11 mouse cellular contexts compared by ENCODE assay signal in the genomic region with DNA sequence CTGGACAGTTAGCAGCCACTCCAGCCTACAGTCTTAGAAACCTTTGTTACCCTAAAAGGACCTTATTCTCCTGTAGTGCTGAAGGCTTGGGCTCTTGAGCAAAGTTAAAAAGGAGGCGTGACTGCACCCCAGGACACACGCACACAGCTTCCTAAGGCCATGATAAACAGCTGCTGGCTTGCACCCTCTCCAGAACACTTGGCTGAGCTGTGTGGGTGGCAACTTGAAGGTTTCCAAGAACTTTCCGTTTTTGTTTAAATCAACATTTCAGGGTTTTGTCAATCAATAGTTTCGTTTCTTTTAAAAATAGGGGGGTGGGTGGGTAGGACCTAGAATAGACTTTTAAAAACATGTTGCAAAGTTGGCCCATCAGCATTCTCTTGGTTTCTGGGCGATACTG. TPM values are rescaled to one million over a fixed set of nuclear protein-coding genes. Genes with fewer than 3 reads are reported as not detected.
DNase-seq lines count a peak whose midpoint lies in the region; ATAC-seq lines count a peak whose summit lies in the region.
"Had no signal": no experiment of that assay in that cellular context is flagged by ENCODE, and none has a peak within 500 bp of the region (broad histone marks: within the 10 kb centered on the region; RNA-seq: fewer than 3 reads in every experiment).

No protein-coding gene starts in this region.

- no peaks in the 10 kb centered on the region for H3K9me3 ChIP-seq in kidney, embryonic 15.5 days (replicated peaks)
- no peaks in the 10 kb centered on the region for H3K9me3 ChIP-seq in heart, embryonic 14.5 days (ENCODE audit: control insufficient read depth, low read length)
- H3K9me3 ChIP-seq in liver, embryonic 12.5 days (replicated peaks), result no peaks in the 10 kb centered on the region
- no peaks in the 10 kb centered on the region for H3K9me3 ChIP-seq in neural tube, embryonic 15.5 days (replicated peaks)

- peak overlapping the region; percentile 41; the same call in 1 of the 2 replicates for H3K9ac ChIP-seq in kidney, embryonic 15.5 days
- H3K9ac ChIP-seq in heart, embryonic 14.5 days (ENCODE audit: low read length), result peak overlapping the region; percentile 67
- H3K9ac ChIP-seq in liver, embryonic 12.5 days, result no peak overlapping the region
- peak overlapping the region; percentile 75; the same call in 1 of the 2 replicates for H3K9ac ChIP-seq in neural tube, embryonic 15.5 days (replicated peaks)

- ATAC-seq in kidney, embryonic 15.5 days (replicated peaks; ENCODE audit: low FRiP score), result no peak
- no peak for ATAC-seq in heart, embryonic 14.5 days (ENCODE audit: insufficient number of reproducible peaks, insufficient read depth, low FRiP score, low read depth)
- ATAC-seq in liver, embryonic 12.5 days, result no peak
- no peak for ATAC-seq in neural tube, embryonic 15.5 days (ENCODE audit: low FRiP score)
- ATAC-seq in megakaryocyte progenitor cell, adult 5-6 weeks (replicated peaks; ENCODE audit: poor library complexity), result no peak

- H3K4me1 ChIP-seq in kidney, embryonic 15.5 days, result peaks cover 13% of the 10 kb centered on the region
- peaks cover 2 to 8% of the 10 kb centered on the region in 2 experiments; a peak in 2 of 4 replicates for H3K4me1 ChIP-seq in heart, embryonic 14.5 days (ENCODE audit: control insufficient read depth in 2 of 2, insufficient read depth in 2 of 2, low read length in 2 of 2)
- peaks cover 9% of the 10 kb centered on the region; the same call in 1 of the 2 replicates for H3K4me1 ChIP-seq in liver, embryonic 12.5 days
- H3K4me1 ChIP-seq in neural tube, embryonic 15.5 days, result peaks cover 12% of the 10 kb centered on the region

- no peak for DNase-seq in kidney, adult 18-20 months
- DNase-seq in spleen, adult 18-20 months, result no peak
- DNase-seq in layer of hippocampus, postnatal 14 days (ENCODE audit: low spot score in 2 of 2), result no peak
- DNase-seq: thymus, postnatal 36 days had no signal

- peak overlapping the region; percentile 91 for H3K4me2 ChIP-seq in kidney, embryonic 15.5 days
- peak overlapping the region; percentile 95 for H3K4me2 ChIP-seq in heart, embryonic 14.5 days (ENCODE audit: low read length)
- peak overlapping the region; percentile 70; the same call in 1 of the 2 replicates for H3K4me2 ChIP-seq in liver, embryonic 12.5 days
- peak overlapping the region; percentile 96 for H3K4me2 ChIP-seq in neural tube, embryonic 15.5 days

- no peaks in the 10 kb centered on the region for H3K36me3 ChIP-seq in kidney, embryonic 15.5 days
- no peaks in the 10 kb centered on the region for H3K36me3 ChIP-seq in heart, embryonic 14.5 days (ENCODE audit: control insufficient read depth, insufficient read depth, low read length)
- H3K36me3 ChIP-seq in liver, embryonic 12.5 days, result no peaks in the 10 kb centered on the region
- H3K36me3 ChIP-seq in neural tube, embryonic 15.5 days, result no peaks in the 10 kb centered on the region

- no peak overlapping the region for H3K27ac ChIP-seq in kidney, embryonic 15.5 days
- H3K27ac ChIP-seq in heart, embryonic 14.5 days (replicated peaks in 1 of 2; ENCODE audit: control insufficient read depth in 1 of 2, insufficient read depth in 1 of 2, low read depth in 2 of 2, low read length in 2 of 2), result no peak overlapping the region; a peak in 1 of 4 replicates
- H3K27ac ChIP-seq in liver, embryonic 12.5 days, result no peak overlapping the region
- no peak overlapping the region for H3K27ac ChIP-seq in neural tube, embryonic 15.5 days (replicated peaks)

- 57% methylated on average over 5 of the region's 5 CpGs for WGBS in kidney, embryonic 15.5 days
- WGBS in heart, embryonic 14.5 days, result 29% methylated on average over 5 of the region's 5 CpGs
- 43% methylated on average over 5 of the region's 5 CpGs for WGBS in liver, embryonic 12.5 days (ENCODE audit: insufficient replicate concordance)
- WGBS in neural tube, embryonic 15.5 days, result 51% methylated on average over 5 of the region's 5 CpGs

- peaks cover 13% of the 10 kb centered on the region for H3K27me3 ChIP-seq in kidney, embryonic 15.5 days
- H3K27me3 ChIP-seq in heart, embryonic 14.5 days (ENCODE audit: control insufficient read depth, insufficient read depth, low read length), result peaks cover 6% of the 10 kb centered on the region
- H3K27me3 ChIP-seq in liver, embryonic 12.5 days (replicated peaks), result peaks cover 19% of the 10 kb centered on the region
- no peaks in the 10 kb centered on the region for H3K27me3 ChIP-seq in neural tube, embryonic 15.5 days (replicated peaks)
- H3K27me3 ChIP-seq: CH12.LX had no signal

- peak overlapping the region; percentile 50 for H3K4me3 ChIP-seq in kidney, embryonic 15.5 days (replicated peaks)
- H3K4me3 ChIP-seq in heart, embryonic 14.5 days (ENCODE audit: control insufficient read depth in 1 of 2, insufficient read depth in 1 of 2, low read depth in 1 of 2, low read length in 2 of 2), result peak overlapping the region; percentile 48 to 55
- H3K4me3 ChIP-seq in liver, embryonic 12.5 days, result no peak overlapping the region
- peak overlapping the region; percentile 65 for H3K4me3 ChIP-seq in neural tube, embryonic 15.5 days (replicated peaks)

RNA-seq across cellular contexts. Expression of a gene that starts 0.9 kb away (rescaled TPM):
- polyA plus RNA-seq in kidney, embryonic 15.5 days (2015; fragmentation: Nextera tagmentation; extraction: Ambion mirVana), result 5.3 and 5.4 TPM in 2 replicates
- polyA plus RNA-seq in heart, embryonic 14.5 days (2014; fragmentation: Nextera tagmentation; extraction: Ambion mirVana), result 4.3 and 5.1 TPM in 2 replicates
- 0.39 and 0.51 TPM in 2 replicates for polyA plus RNA-seq in liver, embryonic 12.5 days (2016; fragmentation: Nextera tagmentation; extraction: Ambion mirVana)
- polyA plus RNA-seq in neural tube, embryonic 15.5 days (2015; fragmentation: Nextera tagmentation; extraction: Ambion mirVana), result 5.3 and 12.6 TPM in 2 replicates
- not detected in 2 replicates for total RNA-seq in megakaryocyte progenitor cell, adult 5-6 weeks (2015)
- total RNA-seq in megakaryocyte progenitor cell, adult 5-6 weeks (2017), result not detected in 2 replicates
- total RNA-seq in layer of hippocampus, postnatal 14 days (2021), result 1 to 10 TPM; 3.1 to 4.9 TPM
- total RNA-seq: CH12.LX; megakaryocyte-erythroid progenitor cell, adult 5-6 weeks had no signal
